Mouse (Mus musculus): ENCODE data around the gene Relb. TPM values are rescaled to one million over a fixed set of nuclear protein-coding genes. Genes with fewer than 3 reads are reported as not detected.

Gene Relb
- polyA plus RNA-seq, 1 experiment = 25.7 TPM

GRCm38 (mm10) chr7:19651063-19651786, 22.0 kb upstream of the Relb start:
- no peaks in the 10 kb centered on the region for H3K36me3 ChIP-seq (ENCODE audit: control insufficient read depth, insufficient read depth)
- H3K27me3 ChIP-seq (ENCODE audit: control insufficient read depth, insufficient read depth, insufficient read length) = no peaks in the 10 kb centered on the region
- H3K4me3 ChIP-seq = no peak overlapping the region
- no peak overlapping the region for H3K4me2 ChIP-seq (ENCODE audit: low read depth)
- TF ChIP-seq MAX (IDR thresholded peaks at IDR 0.05; ENCODE audit: low read depth) (no peak), TCF3 (IDR thresholded peaks at IDR 0.05; ENCODE audit: insufficient read length, low read depth) (no peak), USF1 (IDR thresholded peaks at IDR 0.05; ENCODE audit: low read depth) (no peak), CEBPB (IDR thresholded peaks at IDR 0.05; ENCODE audit: insufficient read depth, poor library complexity, severe bottlenecking) (no peak), POLR2A (IDR thresholded peaks at IDR 0.05; ENCODE audit: insufficient read length, low read depth) (no peak), MYOG (IDR thresholded peaks at IDR 0.05; ENCODE audit: control insufficient read depth in 1 of 3, insufficient read depth in 1 of 3, insufficient read length in 2 of 3, low read depth in 2 of 3) (no peak), SRF (IDR thresholded peaks at IDR 0.05; ENCODE audit: control insufficient read depth, insufficient read length, low read depth) (no peak), REST (IDR thresholded peaks at IDR 0.05; ENCODE audit: insufficient read depth, insufficient read length) (no peak), MYOD1 (IDR thresholded peaks at IDR 0.05; ENCODE audit: control insufficient read depth in 1 of 3, insufficient read length in 2 of 3, low read depth in 2 of 3) (no peak), TCF12 (IDR thresholded peaks at IDR 0.05; ENCODE audit: insufficient read depth, poor library complexity, severe bottlenecking) (no peak), POLR2AphosphoS2 (IDR thresholded peaks at IDR 0.05; ENCODE audit: insufficient read length, low read depth) (no peak), E2F4 (IDR thresholded peaks at IDR 0.05; ENCODE audit: insufficient read depth) (no peak)
- no peak overlapping the region for H3ac ChIP-seq (ENCODE audit: control insufficient read depth, insufficient read length)
- no peaks in the 10 kb centered on the region for H3K79me2 ChIP-seq (ENCODE audit: control insufficient read depth, insufficient read depth)

GRCm38 (mm10) chr7:19641223-19641622, 12.0 kb upstream of the Relb start:
- H3K79me2 ChIP-seq (ENCODE audit: control insufficient read depth, insufficient read depth) = no peaks in the 10 kb centered on the region
- H3ac ChIP-seq (ENCODE audit: control insufficient read depth, insufficient read length) = no peak overlapping the region
- peaks cover 22% of the 10 kb centered on the region for H3K36me3 ChIP-seq (ENCODE audit: control insufficient read depth, insufficient read depth)
- no peak overlapping the region for H3K4me3 ChIP-seq
- H3K4me2 ChIP-seq (ENCODE audit: low read depth) = no peak overlapping the region
- no peaks in the 10 kb centered on the region for H3K27me3 ChIP-seq (ENCODE audit: control insufficient read depth, insufficient read depth, insufficient read length)
- TF ChIP-seq E2F4 (IDR thresholded peaks at IDR 0.05; ENCODE audit: insufficient read depth) (no peak), POLR2A (IDR thresholded peaks at IDR 0.05; ENCODE audit: insufficient read length, low read depth) (no peak), SRF (IDR thresholded peaks at IDR 0.05; ENCODE audit: control insufficient read depth, insufficient read length, low read depth) (no peak), USF1 (IDR thresholded peaks at IDR 0.05; ENCODE audit: low read depth) (no peak), MYOG (IDR thresholded peaks at IDR 0.05; ENCODE audit: control insufficient read depth in 1 of 3, insufficient read depth in 1 of 3, insufficient read length in 2 of 3, low read depth in 2 of 3) (no peak), POLR2AphosphoS2 (IDR thresholded peaks at IDR 0.05; ENCODE audit: insufficient read length, low read depth) (no peak), REST (IDR thresholded peaks at IDR 0.05; ENCODE audit: insufficient read depth, insufficient read length) (no peak), MYOD1 (IDR thresholded peaks at IDR 0.05; ENCODE audit: control insufficient read depth in 1 of 3, insufficient read length in 2 of 3, low read depth in 2 of 3) (no peak), CEBPB (IDR thresholded peaks at IDR 0.05; ENCODE audit: insufficient read depth, poor library complexity, severe bottlenecking) (no peak), MAX (IDR thresholded peaks at IDR 0.05; ENCODE audit: low read depth) (no peak), TCF3 (IDR thresholded peaks at IDR 0.05; ENCODE audit: insufficient read length, low read depth) (no peak), TCF12 (IDR thresholded peaks at IDR 0.05; ENCODE audit: insufficient read depth, poor library complexity, severe bottlenecking) (no peak)

GRCm38 (mm10) chr7:19635074-19635827, 6.0 kb upstream of the Relb start:
- no peak for TF ChIP-seq TCF12 (IDR thresholded peaks at IDR 0.05; ENCODE audit: insufficient read depth, poor library complexity, severe bottlenecking)
- TF ChIP-seq E2F4 (IDR thresholded peaks at IDR 0.05; ENCODE audit: insufficient read depth) = no peak
- no peak for TF ChIP-seq USF1 (IDR thresholded peaks at IDR 0.05; ENCODE audit: low read depth)
- TF ChIP-seq POLR2AphosphoS2 (IDR thresholded peaks at IDR 0.05; ENCODE audit: insufficient read length, low read depth) = no peak
- no peak for TF ChIP-seq POLR2A (IDR thresholded peaks at IDR 0.05; ENCODE audit: insufficient read length, low read depth)
- TF ChIP-seq TCF3 (IDR thresholded peaks at IDR 0.05; ENCODE audit: insufficient read length, low read depth) = no peak
- no peak for TF ChIP-seq REST (IDR thresholded peaks at IDR 0.05; ENCODE audit: insufficient read depth, insufficient read length)
- no peak for TF ChIP-seq CEBPB (IDR thresholded peaks at IDR 0.05; ENCODE audit: insufficient read depth, poor library complexity, severe bottlenecking)
- no peak for TF ChIP-seq MYOG (IDR thresholded peaks at IDR 0.05; ENCODE audit: control insufficient read depth in 1 of 3, insufficient read depth in 1 of 3, insufficient read length in 2 of 3, low read depth in 2 of 3)
- no peak for TF ChIP-seq MYOD1 (IDR thresholded peaks at IDR 0.05; ENCODE audit: control insufficient read depth in 1 of 3, insufficient read length in 2 of 3, low read depth in 2 of 3)
- TF ChIP-seq SRF (IDR thresholded peaks at IDR 0.05; ENCODE audit: control insufficient read depth, insufficient read length, low read depth) = no peak
- TF ChIP-seq MAX (IDR thresholded peaks at IDR 0.05; ENCODE audit: low read depth) = no peak
- Histone ChIP-seq H3K36me3 (ENCODE audit: control insufficient read depth, insufficient read depth) (peaks cover 4% of the 10 kb centered on the region), H3K4me2 (ENCODE audit: low read depth) (no peak overlapping the region), H3K4me3 (no peak overlapping the region), H3K27me3 (ENCODE audit: control insufficient read depth, insufficient read depth, insufficient read length) (no peaks in the 10 kb centered on the region), H3ac (ENCODE audit: control insufficient read depth, insufficient read length) (no peak overlapping the region), H3K79me2 (ENCODE audit: control insufficient read depth, insufficient read depth) (no peaks in the 10 kb centered on the region)

- no peak overlapping the region for H3ac ChIP-seq (ENCODE audit: control insufficient read depth, insufficient read length)
- no peaks in the 10 kb centered on the region for H3K27me3 ChIP-seq (ENCODE audit: control insufficient read depth, insufficient read depth, insufficient read length)
- no peaks in the 10 kb centered on the region for H3K79me2 ChIP-seq (ENCODE audit: control insufficient read depth, insufficient read depth)
- H3K4me3 ChIP-seq = no peak overlapping the region
- H3K4me2 ChIP-seq (ENCODE audit: low read depth) = no peak overlapping the region
- H3K36me3 ChIP-seq (ENCODE audit: control insufficient read depth, insufficient read depth) = peaks cover 4% of the 10 kb centered on the region
- TF ChIP-seq CEBPB (IDR thresholded peaks at IDR 0.05; ENCODE audit: insufficient read depth, poor library complexity, severe bottlenecking) (no peak), POLR2AphosphoS2 (IDR thresholded peaks at IDR 0.05; ENCODE audit: insufficient read length, low read depth) (no peak), POLR2A (IDR thresholded peaks at IDR 0.05; ENCODE audit: insufficient read length, low read depth) (no peak), SRF (IDR thresholded peaks at IDR 0.05; ENCODE audit: control insufficient read depth, insufficient read length, low read depth) (no peak), MYOD1 (IDR thresholded peaks at IDR 0.05; ENCODE audit: control insufficient read depth in 1 of 3, insufficient read length in 2 of 3, low read depth in 2 of 3) (no peak), MYOG (IDR thresholded peaks at IDR 0.05; ENCODE audit: control insufficient read depth in 1 of 3, insufficient read depth in 1 of 3, insufficient read length in 2 of 3, low read depth in 2 of 3) (no peak), REST (IDR thresholded peaks at IDR 0.05; ENCODE audit: insufficient read depth, insufficient read length) (no peak), TCF3 (IDR thresholded peaks at IDR 0.05; ENCODE audit: insufficient read length, low read depth) (no peak), E2F4 (IDR thresholded peaks at IDR 0.05; ENCODE audit: insufficient read depth) (no peak), USF1 (IDR thresholded peaks at IDR 0.05; ENCODE audit: low read depth) (no peak), TCF12 (IDR thresholded peaks at IDR 0.05; ENCODE audit: insufficient read depth, poor library complexity, severe bottlenecking) (no peak), MAX (IDR thresholded peaks at IDR 0.05; ENCODE audit: low read depth) (no peak)
Observed at GRCm38 (mm10) chr7:19634591-19634990, 5.4 kb upstream of the Relb start.

All from myocyte (in vitro differentiated cells).